Mouse (Mus musculus) neural tube, embryonic 15.5 days (tissue): Measurements from ENCODE around the gene Hip1. TPM values are rescaled to one million over a fixed set of nuclear protein-coding genes. Genes with fewer than 3 reads are reported as not detected.
"Not testable (repeated sequence)": the region's sequence is repeated elsewhere in the genome, so short reads cannot be mapped to it uniquely, and the experiment has no call there.

Experiments
- ATAC-seq: fragments of 200-750 bp; cut with Nextera tagmentation; 2 replicates; pipeline ENCODE4 v1.8.0; 2017; ENCODE audit warnings: mild to moderate bottlenecking, moderate TSS enrichment, moderate library complexity; ENCODE audit not compliant: low FRiP score
- H3K27ac ChIP-seq: fragments of 300-500 bp; sonication (generic); replicated peaks from 2 replicates; pipeline ENCODE4 v1.5.1; 2015; ENCODE audit warnings: mild to moderate bottlenecking, inconsistent platforms
- H3K27me3 ChIP-seq: fragments of 300-500 bp; sonication (generic); replicated peaks from 2 replicates; pipeline ENCODE4 v1.6.1; 2015; ENCODE audit warnings: inconsistent platforms
- H3K36me3 ChIP-seq: fragments of 300-500 bp; sonication (generic); 2 replicates; pipeline ENCODE4 v1.6.1; 2015; ENCODE audit warnings: inconsistent platforms
- H3K4me1 ChIP-seq: fragments of 300-500 bp; sonication (generic); 2 replicates; pipeline ENCODE4 v1.6.1; 2015; ENCODE audit warnings: inconsistent platforms
- H3K4me2 ChIP-seq: fragments of 300-500 bp; sonication (generic); 2 replicates; pipeline ENCODE4 v1.6.1; 2015; ENCODE audit warnings: inconsistent platforms, mild to moderate bottlenecking, moderate library complexity
- H3K4me3 ChIP-seq: fragments of 300-500 bp; sonication (generic); replicated peaks from 2 replicates; pipeline ENCODE4 v1.5.1; 2015; ENCODE audit warnings: mild to moderate bottlenecking, inconsistent platforms
- H3K9ac ChIP-seq: fragments of 300-500 bp; sonication (generic); replicated peaks from 2 replicates; pipeline ENCODE4 v1.6.1; 2015; ENCODE audit warnings: mild to moderate bottlenecking, inconsistent platforms
- H3K9me3 ChIP-seq: fragments of 300-500 bp; sonication (generic); replicated peaks from 2 replicates; pipeline ENCODE4 v1.6.1; 2016; ENCODE audit warnings: inconsistent platforms
- WGBS: fragments of 180-500 bp; shearing (Covaris S2); methylation state at CpG from one replicate; pipeline ENCODE4 v1.1.7; 2015; ENCODE audit warnings: mixed read lengths; 5-methylcytosine and 5-hydroxymethylcytosine counted together
- polyA plus RNA-seq: library from polyadenylated mRNA; unstranded; fragments of >200 nt; fragmentation: Nextera tagmentation; extraction: Ambion mirVana; gene quantifications from 2 replicates; pipeline ENCODE4 v1.2.1, GENCODE M21; 2015

Hip1 gene
- polyA plus RNA-seq, 1 experiment from 2014 or later, result 37.8 TPM

DNA sequence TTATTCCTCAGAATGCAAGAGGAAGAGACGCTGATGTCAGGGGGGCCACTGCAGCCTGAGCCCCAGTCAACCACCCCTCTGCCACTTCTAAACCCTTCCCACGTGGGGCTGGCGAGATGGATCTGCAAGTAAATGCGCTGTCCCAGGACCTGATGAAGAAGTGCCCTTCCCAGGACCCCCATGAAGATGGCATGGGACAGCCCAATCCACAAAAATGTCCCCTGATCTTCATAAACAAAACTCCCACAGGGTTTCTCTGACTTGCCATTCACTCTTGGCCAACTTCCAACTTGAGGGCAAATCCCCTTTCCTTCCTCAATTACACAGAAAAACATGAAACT is 84.1 kb downstream of the Hip1 start:
- H3K9me3 ChIP-seq, result no peaks in the 10 kb centered on the region

DNA sequence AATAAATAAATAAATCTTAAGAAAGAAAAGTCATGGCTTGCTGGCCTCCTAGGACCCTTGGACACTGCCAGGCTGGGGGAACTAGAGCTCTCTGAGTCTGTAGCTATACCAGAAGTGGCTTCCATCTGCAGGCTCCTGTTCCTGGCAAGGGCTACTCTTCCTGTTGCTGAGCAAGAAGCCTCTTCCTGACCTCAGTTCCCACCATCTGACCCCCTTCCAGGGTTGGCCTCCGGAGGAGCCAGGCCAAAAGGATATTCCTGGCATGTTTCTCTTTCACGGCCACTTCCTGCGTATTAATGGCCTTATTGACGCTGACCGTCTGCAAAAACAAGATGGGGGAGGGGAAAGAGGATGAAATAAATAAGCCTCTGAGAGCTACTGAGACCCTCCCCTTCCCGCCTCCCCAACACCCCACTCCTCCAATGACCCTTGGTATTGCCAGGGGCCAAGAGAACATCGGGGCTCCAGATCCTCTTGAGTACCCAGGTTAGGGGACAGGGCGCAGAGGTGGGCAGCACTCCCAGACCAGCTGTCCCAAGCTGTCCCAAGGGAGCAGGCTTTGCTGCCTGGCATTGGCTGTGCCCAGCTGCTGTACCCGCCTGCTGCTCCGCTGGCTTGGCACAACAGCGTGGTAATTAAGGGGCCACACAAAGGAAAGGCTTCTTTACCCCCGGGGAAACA is 84.6 kb downstream of the Hip1 start:
- Histone ChIP-seq H3K27ac (peak overlapping the region; percentile 73), H3K27me3 (no peaks in the 10 kb centered on the region), H3K4me1 (peaks cover 17% of the 10 kb centered on the region), H3K9ac (no peak overlapping the region), H3K36me3 (peaks cover 30% of the 10 kb centered on the region), H3K4me2 (no peak overlapping the region), H3K4me3 (no peak overlapping the region), H3K9me3 (no peaks in the 10 kb centered on the region)
- ATAC-seq, result peak; percentile 67; the same call in 1 of the 2 replicates
- WGBS, result 37% methylated on average over 12 of the region's 12 CpGs

More for the DNA sequence above, 84.1 kb downstream of the Hip1 start:
- Histone ChIP-seq H3K9ac (no peak overlapping the region), H3K4me3 (no peak overlapping the region), H3K36me3 (peaks cover 27% of the 10 kb centered on the region), H3K4me1 (peaks cover 17% of the 10 kb centered on the region), H3K27ac (peak overlapping the region; percentile 73; the same call in 1 of the 2 replicates), H3K27me3 (no peaks in the 10 kb centered on the region), H3K4me2 (no peak overlapping the region)
- no peak for ATAC-seq
- 39% methylated on average over 4 of the region's 4 CpGs for WGBS

DNA sequence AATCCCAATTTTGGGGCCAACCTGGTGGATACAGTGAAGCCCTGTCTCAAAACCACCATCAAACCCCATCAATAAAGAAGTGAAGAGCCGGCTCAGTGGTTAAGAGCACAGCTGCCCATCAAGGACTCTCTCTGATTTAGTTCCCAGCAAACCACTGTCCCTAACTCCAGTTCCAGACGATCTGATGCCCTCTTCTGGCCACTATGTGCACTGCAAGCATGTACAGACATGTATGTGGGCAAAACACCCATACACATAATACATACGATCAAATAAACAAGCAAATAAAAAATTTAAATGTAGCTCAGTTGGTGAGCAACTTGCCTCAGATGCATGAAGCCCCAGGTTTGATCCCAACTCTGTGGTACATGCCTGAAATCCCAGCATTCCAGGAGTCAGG is 85.4 kb downstream of the Hip1 start:
- Histone ChIP-seq H3K9me3 (no peaks in the 10 kb centered on the region), H3K4me1 (peaks cover 17% of the 10 kb centered on the region), H3K4me2 (no peak overlapping the region), H3K9ac (no peak overlapping the region), H3K27ac (no peak overlapping the region; the same call in 1 of the 2 replicates), H3K36me3 (peaks cover 38% of the 10 kb centered on the region), H3K27me3 (no peaks in the 10 kb centered on the region), H3K4me3 (no peak overlapping the region)
- WGBS, result 73% methylated on average over 3 of the region's 3 CpGs
- ATAC-seq, result no peak

DNA sequence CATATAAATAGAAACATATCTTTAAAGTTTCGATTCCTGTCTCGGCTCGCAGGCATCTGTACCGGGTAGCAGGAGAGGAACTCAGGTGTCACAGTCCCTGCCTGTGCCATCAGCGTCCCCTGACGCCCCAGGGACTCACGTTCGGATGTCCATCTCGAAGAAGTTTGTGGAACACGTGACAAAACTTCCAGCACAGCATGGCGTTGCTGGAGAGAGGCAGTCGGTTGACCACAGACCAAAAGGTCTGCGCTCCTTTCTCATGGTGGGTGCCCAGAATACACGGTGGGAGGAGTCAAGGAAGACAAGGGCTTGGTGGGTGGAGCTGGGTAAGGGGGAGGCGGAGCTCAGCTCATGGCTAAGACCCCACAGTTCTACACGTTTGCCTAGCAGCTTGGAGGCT is 87.0 kb downstream of the Hip1 start:
- H3K9ac ChIP-seq, result no peak overlapping the region
- no peaks in the 10 kb centered on the region; the same call in 1 of the 2 replicates for H3K9me3 ChIP-seq
- H3K4me2 ChIP-seq, result no peak overlapping the region
- H3K36me3 ChIP-seq, result peaks cover 51% of the 10 kb centered on the region
- 93% methylated on average over 16 of the region's 16 CpGs for WGBS
- H3K4me3 ChIP-seq, result no peak overlapping the region
- no peak overlapping the region for H3K27ac ChIP-seq
- H3K4me1 ChIP-seq, result peaks cover 17% of the 10 kb centered on the region
- H3K27me3 ChIP-seq, result no peaks in the 10 kb centered on the region
- no peak for ATAC-seq

DNA sequence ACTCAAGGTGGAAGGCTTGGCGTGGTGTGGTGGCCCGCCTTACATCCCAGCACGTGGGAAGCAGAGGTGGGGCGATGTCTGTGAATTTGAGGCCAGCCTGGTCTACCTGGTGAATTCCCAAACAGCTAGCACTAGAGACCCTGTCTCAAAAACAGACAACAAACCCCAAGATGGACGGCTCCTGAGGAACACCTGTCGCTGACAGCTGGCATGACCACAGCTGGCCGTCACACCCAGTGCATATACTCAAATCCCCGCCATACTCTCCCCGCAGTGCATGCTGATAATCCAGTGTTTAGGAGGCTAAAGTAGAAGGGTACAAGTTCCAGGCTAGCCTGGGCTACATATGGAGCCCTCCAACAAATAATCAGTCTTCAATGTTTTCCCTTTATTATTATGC is 88.4 kb downstream of the Hip1 start:
- H3K4me1 ChIP-seq, result peaks cover 17% of the 10 kb centered on the region
- H3K9ac ChIP-seq, result no peak overlapping the region
- 97% methylated on average over 9 of the region's 9 CpGs for WGBS
- H3K4me2 ChIP-seq, result no peak overlapping the region
- H3K4me3 ChIP-seq, result no peak overlapping the region
- H3K36me3 ChIP-seq, result peaks cover 58% of the 10 kb centered on the region
- no peaks in the 10 kb centered on the region; the same call in 1 of the 2 replicates for H3K9me3 ChIP-seq
- no peaks in the 10 kb centered on the region for H3K27me3 ChIP-seq
- no peak overlapping the region for H3K27ac ChIP-seq
- ATAC-seq, result no peak

DNA sequence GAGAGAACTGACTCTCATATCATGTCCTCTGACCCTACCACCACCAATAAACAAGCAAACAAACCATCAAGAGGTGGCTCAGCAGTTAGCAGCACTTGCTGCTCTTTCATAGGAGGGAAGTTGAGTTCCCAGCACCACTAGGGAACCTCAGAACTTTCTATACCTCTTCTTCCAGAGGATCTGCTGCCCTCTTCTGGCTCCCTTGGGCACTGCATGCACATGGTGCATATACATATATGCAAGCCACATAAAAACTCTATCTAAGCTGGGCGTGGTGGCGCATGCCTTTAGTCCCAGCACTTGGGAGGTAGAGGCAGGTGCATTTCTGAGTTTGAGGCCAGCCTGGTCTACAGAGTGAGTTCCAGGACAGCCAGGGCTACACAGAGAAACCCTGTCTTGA is 90.7 kb downstream of the Hip1 start:
- Histone ChIP-seq H3K4me1 (peaks cover 7% of the 10 kb centered on the region), H3K27me3 (no peaks in the 10 kb centered on the region), H3K36me3 (peaks cover 76% of the 10 kb centered on the region), H3K4me2 (no peak overlapping the region), H3K27ac (no peak overlapping the region), H3K9ac (no peak overlapping the region), H3K4me3 (no peak overlapping the region), H3K9me3 (no peaks in the 10 kb centered on the region; the same call in 1 of the 2 replicates)
- no peak for ATAC-seq
- 98% methylated on average over 2 of the region's 2 CpGs for WGBS

DNA sequence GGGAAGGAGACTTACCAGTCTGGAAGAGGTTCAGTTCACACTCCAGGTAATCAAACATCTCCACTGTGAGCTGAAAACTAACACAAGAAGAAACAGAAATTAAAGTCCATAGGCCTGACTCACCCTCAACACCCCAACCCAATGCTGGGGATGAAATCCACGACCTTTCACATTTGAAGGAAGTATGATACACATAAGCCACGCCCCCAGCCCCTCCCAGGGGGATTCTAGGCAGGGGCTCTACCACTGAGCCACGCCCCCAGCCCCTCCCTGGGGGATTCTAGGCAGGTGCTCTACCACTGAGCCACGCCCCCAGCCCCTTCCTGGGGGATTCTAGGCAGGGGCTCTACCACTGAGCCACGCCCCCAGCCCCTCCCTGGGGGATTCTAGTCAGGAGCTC is 93.4 kb downstream of the Hip1 start:
- not testable (repeated sequence) for H3K27me3 ChIP-seq, H3K4me3 ChIP-seq, H3K9me3 ChIP-seq, H3K9ac ChIP-seq, H3K27ac ChIP-seq, H3K4me1 ChIP-seq, ATAC-seq, H3K4me2 ChIP-seq
- 94% methylated on average over 5 of the region's 5 CpGs for WGBS
- H3K36me3 ChIP-seq, result peaks cover 79% of the 10 kb centered on the region

DNA sequence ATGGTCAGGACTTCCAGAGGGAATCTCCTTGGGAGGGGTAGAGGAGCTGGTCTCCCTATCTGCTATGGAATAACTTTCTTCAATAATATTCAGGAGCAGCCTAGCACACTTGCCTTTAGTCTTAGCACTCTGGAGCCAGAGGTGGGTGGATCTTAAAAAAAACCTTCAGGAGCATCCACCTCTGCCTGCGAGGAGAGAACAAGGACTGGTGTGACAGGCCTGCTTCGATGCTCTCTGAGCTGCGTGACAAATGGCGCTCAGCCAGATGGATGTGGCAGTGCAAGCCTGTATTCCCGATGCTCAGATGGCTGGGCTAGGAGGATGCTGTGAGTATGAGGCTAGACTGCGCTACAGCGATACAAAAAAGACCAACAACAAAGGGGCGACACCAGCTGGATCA is 93.8 kb downstream of the Hip1 start:
- Histone ChIP-seq H3K9me3 (no peaks in the 10 kb centered on the region; the same call in 1 of the 2 replicates), H3K9ac (no peak overlapping the region), H3K36me3 (peaks cover 77% of the 10 kb centered on the region), H3K4me2 (no peak overlapping the region), H3K27ac (no peak overlapping the region), H3K4me3 (no peak overlapping the region), H3K4me1 (peaks cover 5% of the 10 kb centered on the region), H3K27me3 (no peaks in the 10 kb centered on the region)
- WGBS, result 71% methylated on average over 8 of the region's 8 CpGs
- ATAC-seq, result no peak

DNA sequence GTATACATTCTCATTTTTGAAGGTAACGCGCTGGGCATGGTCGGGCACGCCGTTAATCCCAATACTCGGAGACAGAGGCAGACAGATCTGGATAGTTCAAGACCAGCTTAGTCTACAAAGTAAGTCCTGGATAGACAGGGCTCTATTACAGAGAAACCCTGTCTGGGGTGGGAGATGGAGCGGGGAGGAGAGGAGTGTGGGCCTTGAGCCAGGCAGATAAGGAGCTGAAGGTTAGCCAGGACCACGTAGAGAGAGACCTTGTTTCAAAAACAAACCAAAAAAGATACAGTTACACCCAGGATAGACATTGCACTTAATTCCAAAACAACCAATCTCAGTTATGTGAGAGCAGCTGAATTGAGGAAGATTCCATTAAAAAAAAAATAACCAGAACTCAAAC is 99.2 kb downstream of the Hip1 start:
- Histone ChIP-seq H3K9me3 (no peaks in the 10 kb centered on the region), H3K27ac (no peak overlapping the region), H3K4me1 (no peaks in the 10 kb centered on the region), H3K36me3 (peaks cover 66% of the 10 kb centered on the region), H3K4me3 (no peak overlapping the region), H3K4me2 (no peak overlapping the region), H3K27me3 (no peaks in the 10 kb centered on the region), H3K9ac (no peak overlapping the region)
- 95% methylated on average over 8 of the region's 8 CpGs for WGBS
- ATAC-seq, result no peak

DNA sequence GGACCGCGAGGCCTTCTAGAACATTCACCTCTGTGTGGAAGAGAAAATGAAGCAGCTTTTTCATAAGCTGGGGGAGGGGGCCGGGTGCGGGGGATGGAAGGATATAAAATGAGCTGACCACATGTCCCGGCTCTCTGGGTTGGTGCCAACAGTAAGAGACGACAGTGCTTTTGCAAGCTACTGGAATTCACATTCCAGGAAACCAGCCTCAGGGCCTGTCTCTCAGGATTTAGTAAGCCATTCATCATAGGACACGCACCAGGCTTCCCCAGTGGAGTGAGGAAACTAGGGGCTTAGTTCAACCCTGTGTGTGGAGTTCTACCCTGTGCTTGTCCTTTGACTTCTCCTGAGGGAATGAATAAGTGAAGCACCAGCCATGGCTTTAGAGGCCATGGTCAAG is 102.5 kb downstream of the Hip1 start:
- H3K9ac ChIP-seq, result no peak overlapping the region
- ATAC-seq, result no peak
- 71% methylated on average over 7 of the region's 7 CpGs for WGBS
- no peaks in the 10 kb centered on the region for H3K4me1 ChIP-seq
- no peak overlapping the region for H3K4me3 ChIP-seq
- H3K27me3 ChIP-seq, result no peaks in the 10 kb centered on the region
- H3K9me3 ChIP-seq, result no peaks in the 10 kb centered on the region
- H3K4me2 ChIP-seq, result no peak overlapping the region
- no peak overlapping the region for H3K27ac ChIP-seq
- peaks cover 59% of the 10 kb centered on the region for H3K36me3 ChIP-seq

DNA sequence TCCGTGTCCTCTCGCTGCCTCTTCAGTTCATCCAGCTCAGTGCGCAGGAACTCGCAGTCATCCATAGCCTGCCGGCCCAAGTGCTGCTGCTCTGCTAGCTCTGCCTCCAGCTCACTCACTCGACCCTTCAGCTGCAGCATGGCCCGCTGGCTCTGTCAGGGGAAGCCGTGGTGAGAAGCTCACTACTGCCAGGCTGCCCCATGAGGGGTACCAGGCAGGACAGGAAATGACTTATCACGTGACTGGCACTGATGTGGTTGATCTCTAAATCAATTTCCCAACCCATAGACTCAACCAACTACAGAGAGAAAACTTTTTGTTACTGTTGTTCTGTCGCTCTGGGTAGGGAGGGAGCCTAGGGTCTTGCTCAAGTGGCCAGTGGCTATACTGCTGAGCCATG is 109.9 kb downstream of the Hip1 start:
- no peak overlapping the region for H3K4me3 ChIP-seq
- H3K4me1 ChIP-seq, result peaks cover 5% of the 10 kb centered on the region; the same call in 1 of the 2 replicates
- no peak overlapping the region for H3K27ac ChIP-seq
- no peaks in the 10 kb centered on the region for H3K9me3 ChIP-seq
- H3K27me3 ChIP-seq, result no peaks in the 10 kb centered on the region
- no peak overlapping the region for H3K9ac ChIP-seq
- peaks cover 82% of the 10 kb centered on the region for H3K36me3 ChIP-seq
- 98% methylated on average over 10 of the region's 10 CpGs for WGBS
- no peak overlapping the region for H3K4me2 ChIP-seq
- ATAC-seq, result no peak

DNA sequence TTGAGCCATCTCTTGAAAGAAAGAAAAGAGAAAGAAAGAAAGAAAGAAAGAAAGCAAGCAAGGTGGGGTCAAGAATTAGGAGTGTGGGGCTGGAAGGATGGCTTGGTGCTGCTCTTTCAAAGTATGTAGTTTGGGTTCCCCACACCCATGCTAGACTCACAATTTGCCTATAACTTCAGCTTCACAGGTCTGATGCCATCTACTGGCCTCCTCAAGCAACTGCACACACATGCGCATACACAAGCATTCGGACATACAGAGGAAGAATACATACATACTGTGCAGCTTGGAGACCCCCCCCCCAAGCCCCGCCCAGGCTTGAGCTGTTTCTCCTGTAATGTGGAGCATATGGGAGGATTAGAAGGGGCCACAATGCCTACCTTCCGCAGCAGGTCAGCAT is 111.1 kb downstream of the Hip1 start:
- Histone ChIP-seq H3K4me2 (no peak overlapping the region), H3K4me1 (peaks cover 5% of the 10 kb centered on the region; the same call in 1 of the 2 replicates), H3K9me3 (no peaks in the 10 kb centered on the region), H3K27me3 (no peaks in the 10 kb centered on the region), H3K4me3 (no peak overlapping the region), H3K36me3 (peaks cover 89% of the 10 kb centered on the region), H3K27ac (no peak overlapping the region), H3K9ac (no peak overlapping the region)
- 99% methylated on average over 4 of the region's 4 CpGs for WGBS
- ATAC-seq, result no peak
